Comparison of ENCODE assay signal across 14 mouse cellular contexts in genomic region chr17:80941857-80942256, GRCm38 (mm10).
"Had no signal": no experiment of that assay in that cellular context is flagged by ENCODE, and none has a peak within 500 bp of the region (broad histone marks: within the 10 kb centered on the region; RNA-seq: fewer than 3 reads in every experiment).

No protein-coding gene starts in this region.

- H3K9me3 ChIP-seq: limb, embryonic 12.5 days; liver, embryonic 13.5 days; midbrain, embryonic 12.5 days had no signal

- H3K4me3 ChIP-seq: limb, embryonic 12.5 days; liver, embryonic 13.5 days; megakaryocyte, embryonic 14.5 days; midbrain, embryonic 12.5 days had no signal

- H3K36me3 ChIP-seq: limb, embryonic 12.5 days; liver, embryonic 13.5 days; midbrain, embryonic 12.5 days had no signal

- H3K9ac ChIP-seq: limb, embryonic 12.5 days; liver, embryonic 13.5 days; liver, postnatal 0 days; midbrain, embryonic 12.5 days had no signal

- ATAC-seq: liver, postnatal 0 days had no signal

- DNase-seq: kidney, adult 11 months; kidney, postnatal 10 days; kidney, postnatal 4 days; liver; liver, embryonic 13.5 days; liver, postnatal 0 days; lung, postnatal 10 days; right cerebral cortex, postnatal 25 days; thymus, postnatal 4 days had no signal

- H3K4me1 ChIP-seq: liver, embryonic 13.5 days had no signal

- H3K4me2 ChIP-seq: limb, embryonic 12.5 days; liver, embryonic 13.5 days; midbrain, embryonic 12.5 days had no signal

- H3K27ac ChIP-seq: limb, embryonic 12.5 days; liver, embryonic 13.5 days; macrophage; midbrain, embryonic 12.5 days; stomach, postnatal 0 days had no signal
